Mouse (Mus musculus): ENCODE data around the gene Klf13. TPM values are rescaled to one million over a fixed set of nuclear protein-coding genes. Genes with fewer than 3 reads are reported as not detected.

The Klf13 gene
- polyA plus RNA-seq, 1 experiment, result 30.4 TPM

GRCm38 (mm10) chr7:63912924-63913723 lies 25.6 kb downstream of the Klf13 start:
- H3ac ChIP-seq (ENCODE audit: control insufficient read depth, insufficient read length), result no peak overlapping the region
- TF ChIP-seq CEBPB (IDR thresholded peaks at IDR 0.05; ENCODE audit: insufficient read depth, poor library complexity, severe bottlenecking) (no peak), MYOG (IDR thresholded peaks at IDR 0.05; ENCODE audit: control insufficient read depth in 1 of 3, insufficient read depth in 1 of 3, insufficient read length in 2 of 3, low read depth in 2 of 3) (no peak), POLR2A (IDR thresholded peaks at IDR 0.05; ENCODE audit: insufficient read length, low read depth) (no peak), MAX (IDR thresholded peaks at IDR 0.05; ENCODE audit: low read depth) (no peak), SRF (IDR thresholded peaks at IDR 0.05; ENCODE audit: control insufficient read depth, insufficient read length, low read depth) (no peak), TCF3 (IDR thresholded peaks at IDR 0.05; ENCODE audit: insufficient read length, low read depth) (no peak), E2F4 (IDR thresholded peaks at IDR 0.05; ENCODE audit: insufficient read depth) (no peak), TCF12 (IDR thresholded peaks at IDR 0.05; ENCODE audit: insufficient read depth, poor library complexity, severe bottlenecking) (no peak), REST (IDR thresholded peaks at IDR 0.05; ENCODE audit: insufficient read depth, insufficient read length) (no peak), POLR2AphosphoS2 (IDR thresholded peaks at IDR 0.05; ENCODE audit: insufficient read length, low read depth) (no peak), USF1 (IDR thresholded peaks at IDR 0.05; ENCODE audit: low read depth) (no peak), MYOD1 (IDR thresholded peaks at IDR 0.05; ENCODE audit: control insufficient read depth in 1 of 3, insufficient read length in 2 of 3, low read depth in 2 of 3) (no peak)
- H3K4me3 ChIP-seq, result no peak overlapping the region

GRCm38 (mm10) chr7:63912234-63912810 lies 26.4 kb downstream of the Klf13 start:
- Histone ChIP-seq H3K4me2 (ENCODE audit: low read depth) (peak overlapping the region; percentile 57), H3K27me3 (ENCODE audit: control insufficient read depth, insufficient read depth, insufficient read length) (no peaks in the 10 kb centered on the region), H3K36me3 (ENCODE audit: control insufficient read depth, insufficient read depth) (peaks cover 7% of the 10 kb centered on the region), H3ac (ENCODE audit: control insufficient read depth, insufficient read length) (no peak overlapping the region), H3K4me3 (no peak overlapping the region), H3K79me2 (ENCODE audit: control insufficient read depth, insufficient read depth) (peaks cover 93% of the 10 kb centered on the region)
- TF ChIP-seq MYOG (IDR thresholded peaks at IDR 0.05; ENCODE audit: control insufficient read depth in 1 of 3, insufficient read depth in 1 of 3, insufficient read length in 2 of 3, low read depth in 2 of 3) (peak in 1 of 3 experiments; percentile 22), USF1 (IDR thresholded peaks at IDR 0.05; ENCODE audit: low read depth) (no peak), MYOD1 (IDR thresholded peaks at IDR 0.05; ENCODE audit: control insufficient read depth in 1 of 3, insufficient read length in 2 of 3, low read depth in 2 of 3) (peak in 1 of 3 experiments; percentile 52)

More at GRCm38 (mm10) chr7:63912924-63913723, 25.6 kb downstream of the Klf13 start:
- Histone ChIP-seq H3K4me2 (ENCODE audit: low read depth) (peak overlapping the region; percentile 57), H3K79me2 (ENCODE audit: control insufficient read depth, insufficient read depth) (peaks cover 93% of the 10 kb centered on the region), H3K36me3 (ENCODE audit: control insufficient read depth, insufficient read depth) (peaks cover 7% of the 10 kb centered on the region), H3K27me3 (ENCODE audit: control insufficient read depth, insufficient read depth, insufficient read length) (no peaks in the 10 kb centered on the region)

GRCm38 (mm10) chr7:63911383-63912233 lies 27.1 kb downstream of the Klf13 start:
- TF ChIP-seq MYOG (IDR thresholded peaks at IDR 0.05; ENCODE audit: control insufficient read depth in 1 of 3, insufficient read depth in 1 of 3, insufficient read length in 2 of 3, low read depth in 2 of 3) (peak in 1 of 3 experiments; percentile 38), MYOD1 (IDR thresholded peaks at IDR 0.05; ENCODE audit: control insufficient read depth in 1 of 3, insufficient read length in 2 of 3, low read depth in 2 of 3) (peak in 1 of 3 experiments; percentile 46), POLR2A (IDR thresholded peaks at IDR 0.05; ENCODE audit: insufficient read length, low read depth) (peak; percentile 37), POLR2AphosphoS2 (IDR thresholded peaks at IDR 0.05; ENCODE audit: insufficient read length, low read depth) (no peak), MAX (IDR thresholded peaks at IDR 0.05; ENCODE audit: low read depth) (no peak), SRF (IDR thresholded peaks at IDR 0.05; ENCODE audit: control insufficient read depth, insufficient read length, low read depth) (no peak), REST (IDR thresholded peaks at IDR 0.05; ENCODE audit: insufficient read depth, insufficient read length) (no peak), TCF3 (IDR thresholded peaks at IDR 0.05; ENCODE audit: insufficient read length, low read depth) (no peak), CEBPB (IDR thresholded peaks at IDR 0.05; ENCODE audit: insufficient read depth, poor library complexity, severe bottlenecking) (no peak), USF1 (IDR thresholded peaks at IDR 0.05; ENCODE audit: low read depth) (peak; percentile 1), TCF12 (IDR thresholded peaks at IDR 0.05; ENCODE audit: insufficient read depth, poor library complexity, severe bottlenecking) (no peak), E2F4 (IDR thresholded peaks at IDR 0.05; ENCODE audit: insufficient read depth) (no peak)
- H3K36me3 ChIP-seq (ENCODE audit: control insufficient read depth, insufficient read depth), result no peaks in the 10 kb centered on the region
- H3ac ChIP-seq (ENCODE audit: control insufficient read depth, insufficient read length), result no peak overlapping the region
- no peak overlapping the region for H3K4me3 ChIP-seq
- H3K79me2 ChIP-seq (ENCODE audit: control insufficient read depth, insufficient read depth), result peaks cover 93% of the 10 kb centered on the region
- no peaks in the 10 kb centered on the region for H3K27me3 ChIP-seq (ENCODE audit: control insufficient read depth, insufficient read depth, insufficient read length)
- peak overlapping the region; percentile 57 for H3K4me2 ChIP-seq (ENCODE audit: low read depth)

- TF ChIP-seq CEBPB (IDR thresholded peaks at IDR 0.05; ENCODE audit: insufficient read depth, poor library complexity, severe bottlenecking) (no peak), MAX (IDR thresholded peaks at IDR 0.05; ENCODE audit: low read depth) (no peak), E2F4 (IDR thresholded peaks at IDR 0.05; ENCODE audit: insufficient read depth) (no peak), POLR2A (IDR thresholded peaks at IDR 0.05; ENCODE audit: insufficient read length, low read depth) (no peak), TCF12 (IDR thresholded peaks at IDR 0.05; ENCODE audit: insufficient read depth, poor library complexity, severe bottlenecking) (no peak), TCF3 (IDR thresholded peaks at IDR 0.05; ENCODE audit: insufficient read length, low read depth) (no peak)
- H3K4me2 ChIP-seq (ENCODE audit: low read depth), result peak overlapping the region; percentile 57
Measured at GRCm38 (mm10) chr7:63910912-63911311, 27.8 kb downstream of the Klf13 start.

More at GRCm38 (mm10) chr7:63910912-63911311, 27.8 kb downstream of the Klf13 start:
- Histone ChIP-seq H3K79me2 (ENCODE audit: control insufficient read depth, insufficient read depth) (peaks cover 93% of the 10 kb centered on the region), H3K27me3 (ENCODE audit: control insufficient read depth, insufficient read depth, insufficient read length) (no peaks in the 10 kb centered on the region), H3K4me3 (no peak overlapping the region), H3ac (ENCODE audit: control insufficient read depth, insufficient read length) (no peak overlapping the region), H3K36me3 (ENCODE audit: control insufficient read depth, insufficient read depth) (no peaks in the 10 kb centered on the region)

Measured in myocyte (in vitro differentiated cells).